In the genomic region with DNA sequence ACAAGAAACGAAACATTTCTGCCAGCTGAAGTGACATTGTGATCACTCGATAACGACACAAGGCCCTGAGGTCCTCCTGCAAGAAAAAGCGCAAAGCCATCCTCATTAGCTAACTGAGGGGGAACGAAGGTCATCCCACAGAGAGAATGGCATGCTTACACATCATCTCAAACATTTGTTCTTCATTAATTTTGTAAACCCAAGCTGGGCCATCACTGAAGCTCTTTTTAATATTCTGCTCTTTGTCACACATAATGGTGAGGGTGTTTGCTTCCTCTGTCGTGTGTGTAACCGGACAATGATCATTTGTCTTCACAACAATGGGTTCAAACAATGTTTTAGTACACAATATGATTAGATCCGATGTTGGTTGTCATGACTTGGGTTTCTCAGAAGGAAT, we compare ENCODE assay signal across 23 mouse cellular contexts.
"Had no signal": no experiment of that assay in that cellular context is flagged by ENCODE, and none has a peak within 500 bp of the region (broad histone marks: within the 10 kb centered on the region; RNA-seq: fewer than 3 reads in every experiment).

No protein-coding gene starts in this region.

- H3K9ac ChIP-seq: limb, embryonic 13.5 days; liver, embryonic 12.5 days; liver, embryonic 15.5 days; lung, embryonic 15.5 days; midbrain, embryonic 15.5 days; neural tube, embryonic 13.5 days; stomach, embryonic 15.5 days had no signal

- H3K4me2 ChIP-seq: limb, embryonic 13.5 days; liver, embryonic 12.5 days; liver, embryonic 15.5 days; lung, embryonic 15.5 days; midbrain, embryonic 11.5 days; midbrain, embryonic 15.5 days; neural tube, embryonic 13.5 days; stomach, embryonic 15.5 days had no signal

- H3K4me1 ChIP-seq: limb, embryonic 10.5 days; limb, embryonic 13.5 days; liver, embryonic 12.5 days; liver, embryonic 15.5 days; lung, embryonic 15.5 days; midbrain, embryonic 15.5 days; neural tube, embryonic 13.5 days; stomach, embryonic 15.5 days had no signal

- DNase-seq: kidney, adult 18-20 months; kidney, postnatal 25 days; layer of hippocampus, adult 9-11 months; liver; lung, adult 18-20 months; lung, postnatal 10 days; lung, postnatal 36 days; right cerebral cortex, postnatal 25 days; spleen, adult 18-20 months; thymus, adult 18-20 months; thymus, postnatal 36 days had no signal

- H3K9me3 ChIP-seq: limb, embryonic 10.5 days; limb, embryonic 13.5 days; liver, embryonic 12.5 days; liver, embryonic 15.5 days; lung, embryonic 15.5 days; midbrain, embryonic 15.5 days; neural tube, embryonic 13.5 days; stomach, embryonic 15.5 days had no signal

- H3K27ac ChIP-seq: kidney, postnatal 0 days; layer of hippocampus, adult 2 months; limb, embryonic 10.5 days; limb, embryonic 13.5 days; liver, embryonic 12.5 days; liver, embryonic 15.5 days; lung, embryonic 15.5 days; midbrain, embryonic 15.5 days; neural tube, embryonic 13.5 days; stomach, embryonic 15.5 days had no signal

- ATAC-seq: liver, embryonic 12.5 days; midbrain, embryonic 15.5 days had no signal

- H3K27me3 ChIP-seq: limb, embryonic 13.5 days; liver, embryonic 12.5 days; liver, embryonic 15.5 days; lung, embryonic 15.5 days; midbrain, embryonic 15.5 days; neural tube, embryonic 13.5 days; stomach, embryonic 15.5 days had no signal

- H3K36me3 ChIP-seq: limb, embryonic 10.5 days; limb, embryonic 13.5 days; liver, embryonic 12.5 days; liver, embryonic 15.5 days; lung, embryonic 15.5 days; midbrain, embryonic 15.5 days; neural tube, embryonic 13.5 days; stomach, embryonic 15.5 days had no signal

- H3K4me3 ChIP-seq: layer of hippocampus, adult 2 months; limb, embryonic 10.5 days; limb, embryonic 13.5 days; liver, embryonic 12.5 days; liver, embryonic 15.5 days; lung, embryonic 15.5 days; midbrain, embryonic 15.5 days; myocyte; neural tube, embryonic 13.5 days; stomach, embryonic 15.5 days had no signal
